Mouse (Mus musculus): ENCODE results near the gene Cacna1d. TPM values are rescaled to one million over a fixed set of nuclear protein-coding genes. Genes with fewer than 3 reads are reported as not detected.

Gene Cacna1d
- total RNA-seq, 4 experiments from 2014 or later = 0.05 to 0.19 (median 0.19) TPM; not detected in 1

DNA sequence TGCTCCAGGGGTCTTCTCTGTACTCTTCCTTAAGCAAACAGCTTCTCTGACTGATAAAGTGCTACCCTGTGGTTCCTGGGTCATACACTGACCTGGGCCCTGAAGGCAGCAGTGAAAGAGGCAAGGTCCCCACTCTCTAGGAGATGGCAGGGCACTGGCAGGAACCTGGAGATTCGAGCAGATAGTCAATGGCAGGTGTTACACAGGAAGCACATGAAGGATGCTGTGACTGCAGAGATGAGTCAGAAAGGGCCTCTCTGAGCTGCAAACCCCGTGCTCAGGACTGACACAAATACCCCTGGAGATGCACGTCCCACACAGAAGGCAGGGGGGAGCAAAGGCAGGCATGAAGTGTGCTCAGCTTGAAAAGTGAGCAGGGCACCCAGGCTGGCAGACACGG lies 218.3 kb downstream of the Cacna1d start:
- no peak for DNase-seq (ENCODE audit: low spot score in 2 of 2)

DNA sequence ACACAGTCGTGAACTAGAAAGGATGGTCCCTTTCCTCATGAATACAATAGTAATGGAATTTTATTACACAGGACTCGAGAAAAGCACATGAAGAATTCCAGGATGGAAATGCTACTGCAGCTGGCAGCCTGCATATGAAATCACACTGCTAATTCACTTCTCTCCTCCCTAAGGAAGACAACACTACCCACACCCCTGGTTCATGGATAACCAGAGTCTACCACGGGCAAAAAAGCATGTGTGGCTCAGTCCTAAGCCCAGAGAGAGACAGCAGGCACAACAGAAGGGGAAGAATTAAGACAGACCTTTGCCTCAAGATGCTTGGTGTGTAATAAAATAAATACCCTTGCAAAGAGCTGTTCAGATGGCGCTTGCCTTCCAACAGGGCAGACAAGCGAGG lies 218.7 kb downstream of the Cacna1d start:
- DNase-seq (ENCODE audit: low spot score in 2 of 2) = no peak

DNA sequence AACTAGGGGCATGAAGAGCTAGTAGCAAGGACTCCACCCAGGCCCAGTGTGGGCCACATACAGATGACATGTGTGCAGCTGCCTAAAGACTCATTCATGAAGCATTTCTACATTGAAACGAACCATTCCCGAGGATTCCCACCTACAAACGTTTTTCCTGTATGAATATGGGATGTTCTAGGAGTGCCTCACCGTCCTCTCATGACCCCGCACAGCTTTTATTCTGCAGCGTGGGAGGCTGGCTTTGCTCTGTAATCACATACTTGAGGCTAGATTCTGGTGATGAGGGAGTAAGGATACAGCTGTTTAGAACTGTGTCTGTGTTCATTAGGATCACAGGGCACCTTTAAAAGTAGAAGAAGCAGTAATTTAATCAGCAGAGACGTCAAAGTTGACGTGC lies 219.4 kb downstream of the Cacna1d start:
- DNase-seq (ENCODE audit: low spot score in 2 of 2) = no peak

DNA sequence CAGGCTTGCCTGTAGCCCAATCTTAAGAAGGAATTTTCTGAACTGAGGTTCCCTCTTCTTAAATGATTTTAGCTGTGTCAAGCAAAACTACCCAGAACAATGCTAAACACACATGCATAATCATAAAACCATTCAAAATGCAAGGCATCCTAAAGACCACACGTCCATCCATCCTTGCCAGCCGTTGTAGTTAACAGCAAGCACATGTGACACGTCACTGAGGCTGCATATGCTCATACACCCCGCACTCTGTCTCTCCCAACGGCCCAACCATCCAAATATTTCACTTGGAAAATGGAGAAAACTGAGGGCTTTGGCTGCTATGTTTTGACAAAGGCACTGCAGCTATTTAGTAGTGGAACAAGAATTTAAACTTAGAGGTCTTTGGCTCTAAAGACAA lies 220.9 kb downstream of the Cacna1d start:
- DNase-seq (ENCODE audit: low spot score in 2 of 2) = no peak

DNA sequence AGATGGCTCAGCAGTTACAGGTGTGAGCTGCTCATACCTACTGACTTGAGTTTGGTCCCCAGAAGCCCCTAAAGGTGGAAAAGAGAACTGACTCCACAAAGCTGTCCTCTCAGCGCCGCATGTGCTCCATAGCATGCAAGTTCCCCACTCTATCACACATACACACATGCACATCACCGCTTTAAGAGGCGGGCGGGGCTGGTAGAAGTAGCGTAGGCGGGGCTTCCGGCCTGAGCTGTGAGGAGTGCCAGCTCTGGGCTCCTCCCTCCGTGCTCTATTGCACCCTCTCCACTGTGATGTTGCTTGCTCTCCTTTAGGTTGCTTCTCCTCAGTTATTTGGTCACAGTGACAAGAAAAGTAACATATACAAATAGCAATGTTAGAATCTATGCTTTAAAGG lies 225.5 kb downstream of the Cacna1d start:
- DNase-seq (ENCODE audit: low spot score in 2 of 2) = no peak

DNA sequence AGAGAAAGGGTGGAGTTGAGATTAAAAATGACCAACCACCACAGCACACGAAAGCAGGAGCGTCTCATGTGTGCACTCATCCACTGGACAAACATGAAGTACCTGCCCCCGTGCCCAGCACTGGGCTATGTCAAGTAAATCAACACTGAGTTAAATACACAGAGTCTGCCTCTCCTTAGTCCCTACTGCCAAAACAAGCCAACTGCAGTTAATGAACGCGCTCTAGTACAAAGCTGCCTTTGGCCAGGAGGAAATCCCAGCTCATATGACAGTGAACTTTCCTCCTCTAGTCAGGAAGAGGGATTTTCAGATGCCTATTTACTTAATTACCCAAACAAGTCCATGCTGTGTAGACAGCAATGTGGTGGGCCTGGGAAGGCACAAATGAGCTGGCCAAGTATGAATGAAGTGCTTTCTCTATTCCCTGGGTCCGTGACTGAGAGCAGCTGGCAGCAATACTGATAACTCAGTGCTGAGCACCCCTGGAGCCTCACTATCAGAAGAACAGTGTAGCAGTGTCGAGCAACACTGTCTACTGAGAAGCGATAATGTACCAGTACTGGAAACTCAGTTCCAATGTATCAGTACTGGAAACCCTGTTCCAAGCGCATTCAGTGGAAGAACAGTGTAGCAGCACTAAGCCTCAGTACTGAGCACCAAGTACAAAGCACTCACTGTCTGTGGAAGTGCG lies 229.5 kb downstream of the Cacna1d start:
- DNase-seq (ENCODE audit: low spot score in 2 of 2) = no peak

DNA sequence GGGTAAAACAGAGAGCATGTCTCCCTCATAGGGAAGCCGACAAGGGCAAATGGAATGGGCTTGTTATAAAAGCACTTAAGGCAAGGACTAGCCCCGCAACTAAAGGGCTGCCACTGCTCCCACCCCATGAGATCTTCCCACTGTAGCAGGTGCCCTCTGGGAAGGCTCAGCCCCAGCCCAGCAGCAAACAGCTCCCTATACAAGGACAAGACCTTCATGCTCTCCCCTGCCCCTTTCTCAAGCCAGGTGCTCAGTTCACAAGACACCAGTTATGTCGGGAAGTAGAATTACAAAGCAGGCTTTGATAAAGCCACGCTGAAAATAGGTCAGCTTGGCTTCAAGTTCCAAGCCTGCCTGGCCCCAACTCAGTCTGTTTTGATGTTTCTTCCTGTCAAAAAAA lies 233.6 kb downstream of the Cacna1d start:
- no peak for DNase-seq (ENCODE audit: low spot score in 2 of 2)

DNA sequence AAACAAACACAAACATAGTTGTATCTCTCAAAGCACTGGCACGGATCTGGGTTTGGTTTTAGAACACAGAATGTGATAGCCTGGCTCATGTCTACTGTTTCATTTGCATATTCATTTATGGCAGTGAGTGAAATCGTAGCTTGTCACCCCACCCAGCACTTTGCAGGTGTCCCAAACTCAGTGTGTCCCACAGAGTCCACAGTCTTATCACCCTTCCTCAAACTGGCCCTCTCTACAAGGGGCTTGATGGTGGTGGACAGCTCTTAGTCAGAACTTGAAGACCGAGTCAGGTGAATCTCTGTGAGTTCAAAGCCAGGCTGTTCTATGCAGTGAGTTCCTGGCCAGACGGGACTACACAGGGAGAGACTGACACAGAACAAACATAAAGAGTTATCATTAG lies 234.8 kb downstream of the Cacna1d start:
- DNase-seq (ENCODE audit: low spot score in 2 of 2) = no peak

DNA sequence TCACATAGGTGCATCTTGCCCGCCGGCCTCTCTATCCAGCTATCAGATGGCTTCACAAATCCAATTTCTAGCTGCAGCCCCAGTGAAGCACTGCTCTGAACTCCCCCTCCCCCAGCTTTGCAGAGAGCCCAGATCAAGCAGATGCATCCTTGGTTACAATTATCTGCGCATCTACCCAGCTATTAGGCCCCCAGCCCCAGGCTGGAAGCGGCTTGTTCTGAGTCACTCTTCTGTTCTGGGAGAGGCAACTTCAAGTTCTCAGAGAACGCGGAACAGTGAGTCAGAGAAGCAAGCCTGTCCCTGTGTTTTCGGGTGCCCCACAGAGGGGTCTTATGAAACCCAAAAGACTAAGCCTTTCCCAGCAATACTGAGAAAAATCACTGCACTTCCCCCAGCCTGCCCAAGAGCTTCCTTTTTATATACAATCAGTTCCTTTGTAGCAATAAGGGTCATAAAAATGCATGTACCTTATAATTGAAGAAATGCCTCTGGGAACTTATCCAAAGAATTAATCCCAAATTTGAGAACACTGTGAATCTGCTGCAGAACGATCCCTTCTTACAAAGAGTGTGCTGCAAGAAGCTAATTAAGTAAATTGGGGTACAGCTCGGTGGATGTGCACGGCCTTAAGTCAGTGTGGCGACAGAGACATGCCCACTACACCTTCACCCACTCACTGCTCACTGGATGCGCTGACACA lies 235.4 kb downstream of the Cacna1d start:
- DNase-seq (ENCODE audit: low spot score in 2 of 2) = no peak

DNA sequence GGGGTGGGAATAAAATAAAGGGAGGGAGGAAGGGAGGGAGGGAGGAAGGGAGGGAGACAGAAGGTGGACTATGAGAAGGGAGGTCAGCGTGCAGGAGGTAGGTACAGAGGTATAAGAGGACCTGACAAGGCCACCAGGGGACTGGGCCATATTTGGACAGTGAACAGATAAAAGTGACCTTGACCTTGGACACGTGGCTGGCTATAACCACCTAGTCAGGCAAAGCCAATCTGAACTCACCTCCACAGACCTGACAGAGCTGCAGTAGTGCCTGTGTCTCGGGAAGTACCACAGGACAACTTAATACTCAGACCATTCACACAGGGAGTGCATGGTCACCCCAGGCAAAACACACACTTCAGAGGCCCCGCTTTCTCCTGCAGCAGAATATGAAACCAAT lies 236.5 kb downstream of the Cacna1d start:
- DNase-seq (ENCODE audit: low spot score in 2 of 2) = no peak

DNA sequence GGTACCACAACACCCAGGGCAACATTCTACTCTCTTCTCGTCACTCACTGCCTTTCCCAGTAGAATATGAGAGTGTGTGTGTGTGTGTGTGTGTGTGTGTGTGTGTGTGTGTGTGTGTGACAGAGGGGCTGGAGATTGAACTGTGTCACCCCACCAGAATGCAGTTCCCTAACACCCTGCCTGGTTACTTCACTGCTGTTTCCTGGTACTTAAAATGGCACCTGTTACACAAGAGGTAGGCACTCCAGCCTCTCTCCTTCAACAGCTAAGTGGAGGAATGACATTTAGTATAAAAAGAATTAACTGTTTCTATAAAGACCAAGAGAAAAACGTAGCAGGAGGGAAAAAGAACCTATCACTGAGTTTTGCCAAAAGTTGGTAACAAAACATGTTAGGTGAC lies 238.4 kb downstream of the Cacna1d start:
- no peak for DNase-seq (ENCODE audit: low spot score in 2 of 2)

DNA sequence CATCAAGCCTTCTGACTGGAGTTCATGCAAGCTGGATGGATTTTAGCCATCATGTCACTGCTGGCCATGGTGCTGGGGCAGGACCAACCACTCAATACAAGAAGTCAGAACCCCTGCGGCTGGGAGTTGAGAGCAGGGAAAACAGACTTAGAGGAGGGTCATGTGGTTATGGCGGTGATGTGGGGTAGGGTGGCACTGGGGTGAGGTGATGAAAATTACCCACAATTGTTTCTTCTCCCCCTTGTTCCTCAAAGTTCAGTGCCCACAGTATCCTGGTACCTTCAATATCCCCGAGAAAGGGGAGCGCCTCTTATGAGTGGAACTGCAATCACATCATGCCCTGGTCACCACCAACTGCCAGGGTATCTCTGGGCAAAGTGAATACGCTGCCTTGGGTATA lies 239.9 kb downstream of the Cacna1d start:
- DNase-seq (ENCODE audit: low spot score in 2 of 2) = no peak

DNA sequence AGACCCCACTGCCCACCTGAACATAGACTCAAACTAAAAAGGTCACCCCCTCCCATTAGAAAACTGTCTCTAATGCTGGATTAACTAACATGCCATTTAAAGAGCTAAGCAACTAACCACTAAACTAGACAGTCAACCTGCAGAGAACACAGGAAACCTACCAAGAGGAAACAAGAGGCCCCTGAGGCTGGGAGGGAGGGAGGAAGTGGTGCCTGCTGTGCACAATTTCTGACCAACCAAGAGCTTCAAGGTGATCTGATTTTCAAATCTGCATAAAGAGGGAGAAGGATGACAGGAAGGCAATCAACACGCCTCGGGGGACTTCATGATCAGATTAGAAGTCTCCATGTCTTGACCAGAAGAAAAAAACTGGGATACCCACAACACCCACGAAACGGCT lies 241.7 kb downstream of the Cacna1d start:
- no peak for DNase-seq (ENCODE audit: low spot score in 2 of 2)

DNA sequence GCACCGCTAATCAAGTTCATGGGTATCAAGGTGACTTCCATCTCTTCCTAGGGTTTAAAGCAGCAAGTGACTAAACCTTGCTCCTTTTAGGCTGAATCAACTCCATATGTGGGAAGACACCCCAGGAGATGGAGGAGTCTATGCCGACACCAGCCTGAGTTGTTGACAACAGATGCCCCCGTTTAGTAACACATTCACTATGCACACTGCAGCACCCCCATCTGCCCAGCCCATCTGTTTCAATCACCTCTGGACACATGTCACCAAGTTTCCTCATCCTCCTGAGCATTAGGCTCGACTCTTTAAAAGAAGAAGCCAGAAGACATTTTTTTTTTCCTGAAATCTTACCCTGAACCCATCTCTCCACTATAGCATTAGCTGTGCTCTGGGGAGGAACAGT lies 242.4 kb downstream of the Cacna1d start:
- no peak for DNase-seq (ENCODE audit: low spot score in 2 of 2)

DNA sequence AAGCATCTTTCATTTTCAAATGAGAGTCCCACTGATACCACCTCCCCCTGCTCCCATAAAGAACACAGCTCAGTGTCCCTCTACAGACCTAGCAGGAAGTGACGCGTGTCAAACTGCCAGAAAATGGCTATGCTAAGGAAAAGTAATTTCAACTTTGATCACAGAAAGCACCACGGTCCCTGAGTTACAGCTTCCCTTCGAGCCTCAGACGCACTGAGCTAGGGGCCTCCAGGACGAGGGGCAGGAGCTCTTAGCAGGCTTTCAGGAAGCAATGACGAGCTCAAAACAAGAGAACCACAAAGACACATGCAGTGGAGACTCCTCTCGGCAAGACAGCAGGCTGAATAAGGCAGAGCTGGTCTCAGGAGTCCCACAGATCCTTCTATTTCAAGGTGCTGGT lies 243.1 kb downstream of the Cacna1d start:
- no peak for DNase-seq (ENCODE audit: low spot score in 2 of 2)

DNA sequence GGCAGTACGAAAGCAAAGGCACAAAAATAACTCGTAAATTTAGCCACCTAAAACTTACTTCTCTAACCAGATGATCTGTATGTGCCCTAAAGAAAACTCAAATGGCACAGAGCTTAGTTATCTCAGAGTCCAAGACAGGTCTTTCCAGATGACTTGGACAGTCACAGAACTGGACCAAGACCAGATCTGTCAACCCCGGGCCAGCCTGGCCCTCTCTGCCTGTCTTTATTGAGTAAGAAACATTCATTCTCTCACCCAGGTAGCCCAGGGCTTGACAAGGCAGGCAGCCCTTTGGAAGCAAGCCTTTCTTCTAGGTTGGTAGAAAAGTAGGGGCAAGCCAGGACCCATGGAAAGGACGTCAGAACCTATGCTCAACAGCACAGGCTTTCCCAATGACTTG lies 243.6 kb downstream of the Cacna1d start:
- no peak for DNase-seq (ENCODE audit: low spot score in 2 of 2)

DNA sequence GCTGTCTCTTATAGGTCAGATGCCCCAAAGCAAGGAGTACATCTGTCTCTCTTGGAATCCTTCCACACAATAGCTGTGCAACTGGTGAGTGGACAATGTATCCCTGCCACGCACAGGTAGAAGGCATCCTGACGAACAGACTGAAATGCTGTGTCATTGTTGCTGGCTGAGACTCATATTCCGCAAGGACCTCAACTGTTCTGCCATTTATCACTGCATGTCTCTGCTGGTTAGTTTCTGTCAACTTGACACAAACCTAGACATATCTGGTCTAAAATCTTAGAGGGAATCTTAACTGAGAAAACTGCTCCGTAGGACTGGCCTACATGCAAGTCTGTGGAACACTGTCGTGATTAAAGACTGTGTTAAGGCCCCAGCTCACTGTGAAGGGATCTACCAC lies 246.5 kb downstream of the Cacna1d start:
- no peak for DNase-seq (ENCODE audit: low spot score in 2 of 2)

DNA sequence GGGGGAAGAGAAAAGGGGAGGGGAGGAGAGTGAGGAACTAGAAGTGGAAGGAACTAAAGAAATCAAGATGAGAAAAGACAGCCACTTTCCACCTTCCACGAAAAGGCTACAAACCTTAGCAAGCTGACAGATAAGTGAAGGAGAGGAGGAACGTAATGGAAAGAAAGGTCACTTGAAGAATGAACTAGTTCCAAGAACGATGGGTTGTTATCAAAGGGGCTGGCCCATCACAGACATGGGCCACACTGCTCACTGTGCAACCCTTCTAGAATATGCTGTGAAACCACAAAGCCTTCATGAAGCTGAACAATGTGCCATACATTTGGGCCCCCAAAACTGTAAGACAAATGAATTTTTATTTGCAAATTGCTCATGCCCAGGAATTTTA lies 248.4 kb downstream of the Cacna1d start:
- no peak for DNase-seq (ENCODE audit: low spot score in 2 of 2)

DNA sequence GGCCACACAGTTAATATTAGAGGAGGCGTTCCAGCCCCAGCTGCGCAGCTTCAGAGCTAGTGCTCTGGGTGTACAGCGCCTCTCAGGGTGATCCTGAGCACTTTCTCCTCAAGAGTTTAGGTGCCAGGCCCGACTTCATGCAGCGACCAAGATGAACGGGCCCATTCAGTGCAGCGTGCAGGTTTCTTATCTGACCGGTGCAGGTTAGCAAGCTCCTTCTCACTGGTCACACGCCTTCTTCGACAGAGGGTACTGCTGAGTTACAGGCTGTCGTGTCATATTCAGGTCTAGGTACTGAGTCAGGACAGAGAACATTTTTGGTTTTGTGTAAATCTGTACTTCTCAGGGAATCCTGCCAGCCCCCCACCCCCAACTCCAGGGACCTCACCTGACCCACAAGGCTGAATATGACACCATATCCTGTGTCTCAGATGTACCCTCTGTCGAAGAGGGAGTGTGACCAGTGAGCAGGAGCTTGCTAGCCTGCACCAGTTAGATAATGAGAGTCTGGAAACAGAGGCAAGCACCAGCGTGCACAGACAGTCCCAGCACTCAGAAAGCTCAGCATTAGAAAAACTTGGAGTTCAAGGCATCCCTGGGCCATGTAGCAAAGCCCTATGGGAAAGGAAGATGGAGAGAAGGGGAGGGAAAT lies 249.0 kb downstream of the Cacna1d start:
- no peak for DNase-seq (ENCODE audit: low spot score in 2 of 2)

DNA sequence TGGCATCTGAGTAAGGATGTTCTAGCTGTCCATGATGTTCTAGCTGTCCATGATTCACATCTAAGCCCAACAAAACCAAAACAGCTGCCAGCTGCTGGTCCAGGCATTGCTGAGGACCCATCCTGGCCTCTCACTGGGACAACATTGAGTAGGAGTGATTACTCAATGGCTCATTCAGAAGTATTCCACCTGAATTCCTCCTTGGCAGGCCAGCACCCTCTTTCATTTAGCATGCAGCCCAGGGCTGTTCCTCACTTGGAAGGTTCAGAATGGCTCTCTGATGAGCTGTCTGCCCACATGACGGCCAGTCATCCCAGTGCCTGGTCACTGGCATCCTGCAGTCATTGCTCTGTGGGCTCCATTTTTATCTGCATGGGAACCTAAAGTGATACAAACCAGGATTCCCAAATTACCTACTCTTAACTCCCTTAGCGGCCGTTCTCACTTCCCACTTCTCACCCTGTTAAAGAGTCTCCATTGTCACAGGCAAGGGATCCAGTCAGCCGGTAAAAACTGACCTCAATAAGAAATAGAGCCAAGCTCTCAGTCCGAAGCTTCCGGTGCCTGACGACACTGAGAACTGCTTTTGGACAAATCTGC lies 250.2 kb downstream of the Cacna1d start:
- no peak for DNase-seq (ENCODE audit: low spot score in 2 of 2)

DNA sequence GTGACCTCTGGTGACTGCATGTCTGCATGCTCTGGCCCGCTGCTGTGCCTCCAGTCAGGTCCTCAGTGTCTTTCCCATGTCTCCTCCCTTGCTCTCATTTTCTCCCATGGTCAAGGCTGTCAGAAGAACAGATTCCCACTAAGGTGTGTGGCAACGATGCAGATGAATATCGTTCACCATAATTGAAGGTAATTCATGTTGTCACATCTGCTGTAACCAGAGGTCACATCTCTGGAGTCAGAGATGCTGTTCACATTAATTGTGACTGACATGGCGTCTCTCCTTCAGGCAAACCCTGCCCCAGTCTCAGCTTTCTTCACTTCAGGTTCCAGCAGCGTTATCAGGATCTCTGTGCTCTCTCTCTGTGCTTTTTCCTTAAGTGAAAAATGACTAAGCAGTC lies 252.4 kb downstream of the Cacna1d start:
- no peak for DNase-seq (ENCODE audit: low spot score in 2 of 2)

DNA sequence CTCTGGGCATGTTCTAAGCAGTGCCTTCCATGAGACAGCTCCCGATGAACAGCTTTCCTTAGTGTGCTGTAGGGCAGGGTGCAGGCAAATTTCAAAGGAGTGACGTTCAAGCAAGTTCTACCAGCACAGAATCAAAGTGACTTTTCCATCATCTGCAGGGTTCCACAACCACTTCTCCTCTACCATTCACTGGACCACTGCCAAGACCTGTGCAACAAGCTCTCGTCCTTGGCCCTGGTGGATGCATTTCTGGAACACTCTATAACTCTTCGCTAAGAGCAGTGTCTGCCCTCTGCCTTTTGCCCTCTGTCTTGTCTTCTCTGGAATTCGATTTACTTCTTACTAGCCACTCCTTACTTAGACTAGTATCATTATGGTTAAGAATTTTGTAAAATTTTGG lies 266.1 kb downstream of the Cacna1d start:
- no peak for DNase-seq (ENCODE audit: low spot score in 2 of 2)

DNA sequence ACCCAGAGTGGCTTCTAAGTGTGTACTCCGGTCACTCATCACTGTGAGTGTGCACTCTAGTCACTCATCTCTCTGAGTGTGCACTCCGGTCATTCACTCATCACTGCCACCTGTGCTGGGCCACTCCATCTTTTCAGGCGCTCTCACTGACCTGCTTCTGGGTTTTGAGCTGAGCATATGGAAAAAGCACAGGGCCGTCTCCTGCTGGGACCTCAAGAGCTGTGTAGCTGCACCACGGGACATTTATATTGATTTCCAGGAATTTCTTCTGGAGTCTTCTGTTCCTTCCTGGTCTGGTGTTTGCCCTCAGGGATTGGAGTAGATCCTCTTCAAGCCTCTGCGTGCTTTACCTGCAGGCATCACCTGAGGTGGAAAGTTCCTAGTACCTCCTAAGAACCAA lies 269.2 kb downstream of the Cacna1d start:
- no peak for DNase-seq (ENCODE audit: low spot score in 2 of 2)
